Mouse (Mus musculus): Measurements from ENCODE around the gene Pik3c2b. TPM values are rescaled to one million over a fixed set of nuclear protein-coding genes. Genes with fewer than 3 reads are reported as not detected.

Gene Pik3c2b
- total RNA-seq, 1 experiment = 3.1 TPM

DNA sequence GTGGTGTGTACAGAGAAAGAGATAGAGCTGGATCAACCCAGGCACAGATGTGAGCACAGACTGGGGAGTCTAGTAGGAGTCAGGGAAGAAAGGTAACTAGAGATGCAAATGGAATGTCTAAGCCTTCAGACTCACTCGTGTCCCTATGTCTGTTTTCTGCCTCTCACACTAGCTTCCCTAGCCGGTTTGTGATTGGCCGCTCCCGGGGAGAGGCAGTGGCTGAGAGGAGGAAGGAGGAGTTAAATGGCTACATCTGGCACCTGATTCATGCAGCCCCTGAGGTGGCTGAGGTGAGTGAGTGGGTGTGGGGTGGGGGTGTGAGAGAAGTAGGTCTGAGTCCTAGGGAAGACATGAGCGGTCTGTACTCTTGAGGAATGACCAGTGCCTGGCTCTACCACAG is 56.6 kb downstream of the Pik3c2b start:
- H3K27ac ChIP-seq (ENCODE audit: insufficient read depth, low read depth, low read length, poor library complexity, severe bottlenecking) = no peak overlapping the region
- no peaks in the 10 kb centered on the region for H3K9me3 ChIP-seq (ENCODE audit: control insufficient read depth, insufficient read depth, low read depth, low read length)
- H3K36me3 ChIP-seq (ENCODE audit: control insufficient read depth, insufficient read depth, low read length, poor library complexity, severe bottlenecking) = peaks cover 13% of the 10 kb centered on the region
- peak overlapping the region; percentile 16; the same call in 1 of the 2 replicates for H3K9ac ChIP-seq (ENCODE audit: insufficient read depth, low read depth, low read length, poor library complexity, severe bottlenecking)
- no peak overlapping the region for H3K4me3 ChIP-seq (ENCODE audit: insufficient read depth in 1 of 2, low read depth in 1 of 2, low read length in 2 of 2, poor library complexity in 1 of 2, severe bottlenecking in 1 of 2)
- in situ Hi-C loops (cut with MboI; ENCODE audit: low sequenced_read_pairs in 2 of 2, unreplicated experiment in 2 of 2) = no loop called here
- DNase-seq (ENCODE audit: low read depth, low spot score) = no peak
- peaks cover 2 to 13% of the 10 kb centered on the region in 2 experiments; a peak in 3 of 4 replicates for H3K4me1 ChIP-seq (ENCODE audit: control insufficient read depth in 2 of 2, insufficient read depth in 2 of 2, low read length in 2 of 2, poor library complexity in 1 of 2)
- TF ChIP-seq MAFK (IDR thresholded peaks at IDR 0.05; ENCODE audit: insufficient read depth, low read depth, low read length) (no peak), HCFC1 (IDR thresholded peaks at IDR 0.05; ENCODE audit: borderline replicate concordance, insufficient read depth, low read length) (no peak), CHD2 (IDR thresholded peaks at IDR 0.05; ENCODE audit: low read depth, low read length) (no peak), ZC3H11A (IDR thresholded peaks at IDR 0.05; ENCODE audit: borderline replicate concordance, low read depth, low read length) (no peak), ZNF384 (IDR thresholded peaks at IDR 0.05; ENCODE audit: low read depth, low read length) (no peak)

DNA sequence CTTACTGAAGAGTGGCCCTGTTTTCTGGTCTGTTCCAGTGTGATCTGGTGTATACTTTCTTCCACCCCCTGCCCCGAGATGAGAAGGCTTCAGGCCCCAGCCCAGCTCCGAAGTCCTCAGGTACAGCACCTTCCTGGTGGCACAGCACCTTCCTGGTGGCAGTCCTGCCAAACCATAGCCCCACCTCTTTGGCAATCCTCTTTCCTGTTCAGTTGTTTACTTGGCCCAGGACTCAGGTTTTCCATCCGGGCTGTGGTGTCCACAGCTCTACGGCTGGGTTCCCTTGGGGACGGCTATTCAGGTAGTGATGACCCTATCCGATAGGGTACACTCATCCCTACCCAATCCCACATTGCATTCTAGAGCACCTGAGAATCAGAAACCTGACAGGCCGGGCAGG is 57.8 kb downstream of the Pik3c2b start:
- TF ChIP-seq ZC3H11A (IDR thresholded peaks at IDR 0.05; ENCODE audit: borderline replicate concordance, low read depth, low read length) (no peak), HCFC1 (IDR thresholded peaks at IDR 0.05; ENCODE audit: borderline replicate concordance, insufficient read depth, low read length) (no peak), ZNF384 (IDR thresholded peaks at IDR 0.05; ENCODE audit: low read depth, low read length) (no peak), CHD2 (IDR thresholded peaks at IDR 0.05; ENCODE audit: low read depth, low read length) (no peak), MAFK (IDR thresholded peaks at IDR 0.05; ENCODE audit: insufficient read depth, low read depth, low read length) (no peak)
- H3K27ac ChIP-seq (ENCODE audit: insufficient read depth, low read depth, low read length, poor library complexity, severe bottlenecking) = no peak overlapping the region
- in situ Hi-C loops (cut with MboI; ENCODE audit: low sequenced_read_pairs in 2 of 2, unreplicated experiment in 2 of 2) = no loop called here
- no peak for DNase-seq (ENCODE audit: low read depth, low spot score)
- H3K9me3 ChIP-seq (ENCODE audit: control insufficient read depth, insufficient read depth, low read depth, low read length) = no peaks in the 10 kb centered on the region
- H3K36me3 ChIP-seq (ENCODE audit: control insufficient read depth, insufficient read depth, low read length, poor library complexity, severe bottlenecking) = peaks cover 13% of the 10 kb centered on the region
- peaks cover 2 to 11% of the 10 kb centered on the region in 2 experiments; a peak in 3 of 4 replicates for H3K4me1 ChIP-seq (ENCODE audit: control insufficient read depth in 2 of 2, insufficient read depth in 2 of 2, low read length in 2 of 2, poor library complexity in 1 of 2)
- no peak overlapping the region for H3K4me3 ChIP-seq (ENCODE audit: insufficient read depth in 1 of 2, low read depth in 1 of 2, low read length in 2 of 2, poor library complexity in 1 of 2, severe bottlenecking in 1 of 2)
- H3K9ac ChIP-seq (ENCODE audit: insufficient read depth, low read depth, low read length, poor library complexity, severe bottlenecking) = no peak overlapping the region

GRCm38 (mm10) chr1:133103871-133104270 is 58.4 kb downstream of the Pik3c2b start:
- in situ Hi-C loops (cut with MboI; ENCODE audit: low sequenced_read_pairs in 2 of 2, unreplicated experiment in 2 of 2) = no loop called here
- H3K27ac ChIP-seq (ENCODE audit: insufficient read depth, low read depth, low read length, poor library complexity, severe bottlenecking) = no peak overlapping the region
- H3K4me3 ChIP-seq (ENCODE audit: insufficient read depth in 1 of 2, low read depth in 1 of 2, low read length in 2 of 2, poor library complexity in 1 of 2, severe bottlenecking in 1 of 2) = no peak overlapping the region
- no peaks in the 10 kb centered on the region for H3K9me3 ChIP-seq (ENCODE audit: control insufficient read depth, insufficient read depth, low read depth, low read length)
- no peak overlapping the region for H3K9ac ChIP-seq (ENCODE audit: insufficient read depth, low read depth, low read length, poor library complexity, severe bottlenecking)
- H3K36me3 ChIP-seq (ENCODE audit: control insufficient read depth, insufficient read depth, low read length, poor library complexity, severe bottlenecking) = peaks cover 12% of the 10 kb centered on the region
- peaks cover 2 to 11% of the 10 kb centered on the region in 2 experiments; a peak in 3 of 4 replicates for H3K4me1 ChIP-seq (ENCODE audit: control insufficient read depth in 2 of 2, insufficient read depth in 2 of 2, low read length in 2 of 2, poor library complexity in 1 of 2)
- no peak for TF ChIP-seq CHD2 (IDR thresholded peaks at IDR 0.05; ENCODE audit: low read depth, low read length)
- DNase-seq (ENCODE audit: low read depth, low spot score) = no peak

GRCm38 (mm10) chr1:133116108-133116507 is 70.6 kb downstream of the Pik3c2b start:
- H3K4me1 ChIP-seq (ENCODE audit: control insufficient read depth in 2 of 2, insufficient read depth in 2 of 2, low read length in 2 of 2, poor library complexity in 1 of 2) = peaks cover 0 to 3% of the 10 kb centered on the region in 2 experiments; a peak in 3 of 4 replicates
- TF ChIP-seq HCFC1 (IDR thresholded peaks at IDR 0.05; ENCODE audit: borderline replicate concordance, insufficient read depth, low read length) (no peak), ZNF384 (IDR thresholded peaks at IDR 0.05; ENCODE audit: low read depth, low read length) (no peak), ZC3H11A (IDR thresholded peaks at IDR 0.05; ENCODE audit: borderline replicate concordance, low read depth, low read length) (no peak)
- H3K36me3 ChIP-seq (ENCODE audit: control insufficient read depth, insufficient read depth, low read length, poor library complexity, severe bottlenecking) = no peaks in the 10 kb centered on the region
- H3K9me3 ChIP-seq (ENCODE audit: control insufficient read depth, insufficient read depth, low read depth, low read length) = no peaks in the 10 kb centered on the region
- no peak overlapping the region for H3K9ac ChIP-seq (ENCODE audit: insufficient read depth, low read depth, low read length, poor library complexity, severe bottlenecking)
- in situ Hi-C loops (cut with MboI; ENCODE audit: low sequenced_read_pairs in 2 of 2, unreplicated experiment in 2 of 2) = no loop called here
- H3K27ac ChIP-seq (ENCODE audit: insufficient read depth, low read depth, low read length, poor library complexity, severe bottlenecking) = no peak overlapping the region
- DNase-seq (ENCODE audit: low read depth, low spot score) = no peak
- no peak overlapping the region for H3K4me3 ChIP-seq (ENCODE audit: insufficient read depth in 1 of 2, low read depth in 1 of 2, low read length in 2 of 2, poor library complexity in 1 of 2, severe bottlenecking in 1 of 2)

GRCm38 (mm10) chr1:133118127-133118526 is 72.7 kb downstream of the Pik3c2b start:
- H3K4me3 ChIP-seq (ENCODE audit: insufficient read depth in 1 of 2, low read depth in 1 of 2, low read length in 2 of 2, poor library complexity in 1 of 2, severe bottlenecking in 1 of 2) = no peak overlapping the region
- in situ Hi-C loops (cut with MboI; ENCODE audit: low sequenced_read_pairs in 2 of 2, unreplicated experiment in 2 of 2) = no loop called here
- H3K9me3 ChIP-seq (ENCODE audit: control insufficient read depth, insufficient read depth, low read depth, low read length) = no peaks in the 10 kb centered on the region
- peak; percentile 71 for DNase-seq (ENCODE audit: low read depth, low spot score)
- no peaks in the 10 kb centered on the region for H3K36me3 ChIP-seq (ENCODE audit: control insufficient read depth, insufficient read depth, low read length, poor library complexity, severe bottlenecking)
- H3K4me1 ChIP-seq (ENCODE audit: control insufficient read depth in 2 of 2, insufficient read depth in 2 of 2, low read length in 2 of 2, poor library complexity in 1 of 2) = peaks cover 0 to 3% of the 10 kb centered on the region in 2 experiments; a peak in 3 of 4 replicates
- no peak overlapping the region for H3K27ac ChIP-seq (ENCODE audit: insufficient read depth, low read depth, low read length, poor library complexity, severe bottlenecking)
- TF ChIP-seq MAFK (IDR thresholded peaks at IDR 0.05; ENCODE audit: insufficient read depth, low read depth, low read length) (no peak), CHD2 (IDR thresholded peaks at IDR 0.05; ENCODE audit: low read depth, low read length) (no peak), ZNF384 (IDR thresholded peaks at IDR 0.05; ENCODE audit: low read depth, low read length) (0 out of 2 replicates have a peak, but pooled peaks have one; percentile 25)
- no peak overlapping the region; the same call in 1 of the 2 replicates for H3K9ac ChIP-seq (ENCODE audit: insufficient read depth, low read depth, low read length, poor library complexity, severe bottlenecking)
